Mouse (Mus musculus): ENCODE measurements around the gene Pard3b. TPM values are rescaled to one million over a fixed set of nuclear protein-coding genes. Genes with fewer than 3 reads are reported as not detected.

Pard3b gene
- polyA plus RNA-seq, 1 experiment from 2014 or later: 15.4 TPM

- 25% methylated on average over 6 of the region's 6 CpGs for WGBS
- DNase-seq (ENCODE audit: low spot score) (no peak), ATAC-seq (replicated peaks; ENCODE audit: low FRiP score) (no peak)
- Histone ChIP-seq H3K4me2 (ENCODE audit: low read depth, low read length, severe bottlenecking) (no peak overlapping the region), H3K9ac (ENCODE audit: low read length) (no peak overlapping the region), H3K36me3 (ENCODE audit: control insufficient read depth, insufficient read depth, low read length) (no peaks in the 10 kb centered on the region), H3K9me3 (ENCODE audit: control insufficient read depth, low read length) (no peaks in the 10 kb centered on the region), H3K4me1 (replicated peaks; ENCODE audit: control insufficient read depth, insufficient read depth, low read length) (peaks cover 4% of the 10 kb centered on the region; the same call in 1 of the 2 replicates), H3K4me3 (ENCODE audit: low read depth, low read length) (no peak overlapping the region), H3K27me3 (ENCODE audit: control insufficient read depth, insufficient read depth, low read length) (no peaks in the 10 kb centered on the region), H3K27ac (ENCODE audit: low read depth, low read length) (no peak overlapping the region)
Measured at GRCm38 (mm10) chr1:62648116-62648515, 1009.5 kb downstream of the Pard3b start.

- WGBS: 23% methylated on average over 5 of the region's 5 CpGs
- Histone ChIP-seq H3K4me1 (replicated peaks; ENCODE audit: control insufficient read depth, insufficient read depth, low read length) (peaks cover 4% of the 10 kb centered on the region; the same call in 1 of the 2 replicates), H3K4me2 (ENCODE audit: low read depth, low read length, severe bottlenecking) (no peak overlapping the region), H3K27me3 (ENCODE audit: control insufficient read depth, insufficient read depth, low read length) (no peaks in the 10 kb centered on the region), H3K4me3 (ENCODE audit: low read depth, low read length) (no peak overlapping the region), H3K9ac (ENCODE audit: low read length) (no peak overlapping the region), H3K9me3 (ENCODE audit: control insufficient read depth, low read length) (no peaks in the 10 kb centered on the region), H3K36me3 (ENCODE audit: control insufficient read depth, insufficient read depth, low read length) (no peaks in the 10 kb centered on the region), H3K27ac (ENCODE audit: low read depth, low read length) (no peak overlapping the region)
- DNase-seq (ENCODE audit: low spot score) (no peak), ATAC-seq (replicated peaks; ENCODE audit: low FRiP score) (no peak)
Measured at GRCm38 (mm10) chr1:62648591-62648990, 1010.0 kb downstream of the Pard3b start.

- Histone ChIP-seq H3K27ac (ENCODE audit: low read depth, low read length) (no peak overlapping the region), H3K27me3 (ENCODE audit: control insufficient read depth, insufficient read depth, low read length) (no peaks in the 10 kb centered on the region), H3K4me2 (ENCODE audit: low read depth, low read length, severe bottlenecking) (no peak overlapping the region), H3K4me1 (replicated peaks; ENCODE audit: control insufficient read depth, insufficient read depth, low read length) (peaks cover 4% of the 10 kb centered on the region; the same call in 1 of the 2 replicates), H3K36me3 (ENCODE audit: control insufficient read depth, insufficient read depth, low read length) (no peaks in the 10 kb centered on the region), H3K9me3 (ENCODE audit: control insufficient read depth, low read length) (no peaks in the 10 kb centered on the region), H3K9ac (ENCODE audit: low read length) (no peak overlapping the region), H3K4me3 (ENCODE audit: low read depth, low read length) (no peak overlapping the region)
- 89% methylated on average over 5 of the region's 5 CpGs for WGBS
- no peak for DNase-seq (ENCODE audit: low spot score)
- no peak for ATAC-seq (replicated peaks; ENCODE audit: low FRiP score)
Measured at GRCm38 (mm10) chr1:62650491-62650890, 1011.9 kb downstream of the Pard3b start.

GRCm38 (mm10) chr1:62654436-62654835 is 1015.8 kb downstream of the Pard3b start:
- Histone ChIP-seq H3K36me3 (ENCODE audit: control insufficient read depth, insufficient read depth, low read length) (no peaks in the 10 kb centered on the region), H3K27me3 (ENCODE audit: control insufficient read depth, insufficient read depth, low read length) (no peaks in the 10 kb centered on the region), H3K9me3 (ENCODE audit: control insufficient read depth, low read length) (no peaks in the 10 kb centered on the region), H3K4me2 (ENCODE audit: low read depth, low read length, severe bottlenecking) (no peak overlapping the region), H3K4me3 (ENCODE audit: low read depth, low read length) (no peak overlapping the region), H3K4me1 (replicated peaks; ENCODE audit: control insufficient read depth, insufficient read depth, low read length) (no peaks in the 10 kb centered on the region), H3K9ac (ENCODE audit: low read length) (no peak overlapping the region), H3K27ac (ENCODE audit: low read depth, low read length) (no peak overlapping the region)
- ATAC-seq (replicated peaks; ENCODE audit: low FRiP score): no peak
- DNase-seq (ENCODE audit: low spot score): no peak
- 68% methylated on average over 6 of the region's 6 CpGs for WGBS

- no peak overlapping the region for H3K27ac ChIP-seq (ENCODE audit: low read depth, low read length)
- H3K27me3 ChIP-seq (ENCODE audit: control insufficient read depth, insufficient read depth, low read length): no peaks in the 10 kb centered on the region
- no peaks in the 10 kb centered on the region for H3K4me1 ChIP-seq (replicated peaks; ENCODE audit: control insufficient read depth, insufficient read depth, low read length)
- ATAC-seq (replicated peaks; ENCODE audit: low FRiP score): no peak
- H3K9ac ChIP-seq (ENCODE audit: low read length): no peak overlapping the region
- no peaks in the 10 kb centered on the region for H3K36me3 ChIP-seq (ENCODE audit: control insufficient read depth, insufficient read depth, low read length)
- 59% methylated on average over 8 of the region's 8 CpGs for WGBS
- H3K9me3 ChIP-seq (ENCODE audit: control insufficient read depth, low read length): no peaks in the 10 kb centered on the region
- DNase-seq (ENCODE audit: low spot score): no peak
- H3K4me3 ChIP-seq (ENCODE audit: low read depth, low read length): no peak overlapping the region
- no peak overlapping the region for H3K4me2 ChIP-seq (ENCODE audit: low read depth, low read length, severe bottlenecking)
Measured at GRCm38 (mm10) chr1:62664960-62665645, 1026.5 kb downstream of the Pard3b start.

GRCm38 (mm10) chr1:62665771-62666730 is 1027.4 kb downstream of the Pard3b start:
- H3K36me3 ChIP-seq (ENCODE audit: control insufficient read depth, insufficient read depth, low read length): no peaks in the 10 kb centered on the region
- no peak overlapping the region for H3K4me2 ChIP-seq (ENCODE audit: low read depth, low read length, severe bottlenecking)
- no peaks in the 10 kb centered on the region for H3K4me1 ChIP-seq (replicated peaks; ENCODE audit: control insufficient read depth, insufficient read depth, low read length)
- no peak for ATAC-seq (replicated peaks; ENCODE audit: low FRiP score)
- H3K4me3 ChIP-seq (ENCODE audit: low read depth, low read length): no peak overlapping the region
- WGBS: 87% methylated on average over 5 of the region's 5 CpGs
- no peaks in the 10 kb centered on the region for H3K9me3 ChIP-seq (ENCODE audit: control insufficient read depth, low read length)
- H3K27me3 ChIP-seq (ENCODE audit: control insufficient read depth, insufficient read depth, low read length): no peaks in the 10 kb centered on the region
- no peak overlapping the region for H3K27ac ChIP-seq (ENCODE audit: low read depth, low read length)
- DNase-seq (ENCODE audit: low spot score): no peak
- H3K9ac ChIP-seq (ENCODE audit: low read length): no peak overlapping the region

- no peaks in the 10 kb centered on the region for H3K36me3 ChIP-seq (ENCODE audit: control insufficient read depth, insufficient read depth, low read length)
- H3K9ac ChIP-seq (ENCODE audit: low read length): no peak overlapping the region
- H3K27me3 ChIP-seq (ENCODE audit: control insufficient read depth, insufficient read depth, low read length): no peaks in the 10 kb centered on the region
- no peaks in the 10 kb centered on the region for H3K9me3 ChIP-seq (ENCODE audit: control insufficient read depth, low read length)
- no peak for ATAC-seq (replicated peaks; ENCODE audit: low FRiP score)
- no peaks in the 10 kb centered on the region for H3K4me1 ChIP-seq (replicated peaks; ENCODE audit: control insufficient read depth, insufficient read depth, low read length)
- no peak overlapping the region for H3K27ac ChIP-seq (ENCODE audit: low read depth, low read length)
- no peak for DNase-seq (ENCODE audit: low spot score)
- 80% methylated on average over 5 of the region's 5 CpGs for WGBS
- H3K4me2 ChIP-seq (ENCODE audit: low read depth, low read length, severe bottlenecking): no peak overlapping the region
- no peak overlapping the region for H3K4me3 ChIP-seq (ENCODE audit: low read depth, low read length)
Measured at GRCm38 (mm10) chr1:62666780-62667179, 1028.2 kb downstream of the Pard3b start.

- H3K4me2 ChIP-seq (ENCODE audit: low read depth, low read length, severe bottlenecking): no peak overlapping the region
- H3K9ac ChIP-seq (ENCODE audit: low read length): no peak overlapping the region
- no peak overlapping the region for H3K4me3 ChIP-seq (ENCODE audit: low read depth, low read length)
- DNase-seq (ENCODE audit: low spot score): no peak
- WGBS: 47% methylated on average over 4 of the region's 4 CpGs
- no peak for ATAC-seq (replicated peaks; ENCODE audit: low FRiP score)
- no peaks in the 10 kb centered on the region for H3K27me3 ChIP-seq (ENCODE audit: control insufficient read depth, insufficient read depth, low read length)
- H3K4me1 ChIP-seq (replicated peaks; ENCODE audit: control insufficient read depth, insufficient read depth, low read length): peaks cover 9% of the 10 kb centered on the region
- no peak overlapping the region for H3K27ac ChIP-seq (ENCODE audit: low read depth, low read length)
- H3K36me3 ChIP-seq (ENCODE audit: control insufficient read depth, insufficient read depth, low read length): no peaks in the 10 kb centered on the region
- H3K9me3 ChIP-seq (ENCODE audit: control insufficient read depth, low read length): no peaks in the 10 kb centered on the region
Measured at GRCm38 (mm10) chr1:62678611-62679344, 1040.2 kb downstream of the Pard3b start.

All from forebrain, embryonic 11.5 days (tissue).